In the genomic region with DNA sequence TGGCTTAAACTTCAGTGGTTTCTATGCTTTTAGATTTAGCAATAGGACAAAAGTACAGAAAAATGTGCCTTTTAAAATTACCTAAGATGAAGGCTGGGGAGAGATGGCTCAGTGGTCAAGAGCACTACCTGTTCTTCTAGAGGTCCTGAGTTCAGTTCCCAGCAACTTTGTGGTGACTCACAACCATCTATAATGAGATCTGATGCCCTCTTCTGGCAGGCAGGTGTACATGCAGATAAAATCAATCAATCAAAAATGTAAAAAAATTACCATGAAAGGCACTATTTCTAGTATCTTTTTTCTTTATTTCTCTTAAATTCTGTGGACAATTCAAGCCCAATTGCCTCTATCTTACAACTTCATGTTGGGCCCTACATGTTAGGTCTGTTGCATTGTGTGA, we compare ENCODE assay signal across 18 mouse cellular contexts. TPM values are rescaled to one million over a fixed set of nuclear protein-coding genes. Genes with fewer than 3 reads are reported as not detected.
DNase-seq lines count a peak whose midpoint lies in the region; ATAC-seq and TF ChIP-seq lines count a peak whose summit lies in the region.
"Had no signal": no experiment of that assay in that cellular context is flagged by ENCODE, and none has a peak within 500 bp of the region (broad histone marks: within the 10 kb centered on the region; RNA-seq: fewer than 3 reads in every experiment).

No protein-coding gene starts in this region.

- peaks cover 10% of the 10 kb centered on the region for H3K4me1 ChIP-seq in heart, embryonic 11.5 days (ENCODE audit: control insufficient read depth, insufficient read depth, low read length)
- H3K4me1 ChIP-seq in midbrain, postnatal 0 days (ENCODE audit: insufficient read depth, low read length) = no peaks in the 10 kb centered on the region
- H3K4me1 ChIP-seq in midbrain, embryonic 15.5 days = no peaks in the 10 kb centered on the region
- H3K4me1 ChIP-seq: hindbrain, embryonic 12.5 days had no signal

- no peak overlapping the region for H3K4me2 ChIP-seq in heart, embryonic 11.5 days
- H3K4me2 ChIP-seq in midbrain, postnatal 0 days (ENCODE audit: low read depth, low read length, poor library complexity, severe bottlenecking) = no peak overlapping the region
- no peak overlapping the region for H3K4me2 ChIP-seq in midbrain, embryonic 15.5 days
- H3K4me2 ChIP-seq: embryonic facial prominence, embryonic 13.5 days; hindbrain, embryonic 12.5 days had no signal

- no peaks in the 10 kb centered on the region for H3K9me3 ChIP-seq in heart, embryonic 11.5 days (replicated peaks; ENCODE audit: control insufficient read depth, low read length)
- H3K9me3 ChIP-seq in midbrain, postnatal 0 days (ENCODE audit: low read length) = no peaks in the 10 kb centered on the region
- no peaks in the 10 kb centered on the region for H3K9me3 ChIP-seq in midbrain, embryonic 15.5 days
- H3K9me3 ChIP-seq: hindbrain, embryonic 12.5 days had no signal

- no peaks in the 10 kb centered on the region for H3K36me3 ChIP-seq in heart, embryonic 11.5 days (ENCODE audit: control insufficient read depth, insufficient read depth, low read length)
- no peaks in the 10 kb centered on the region for H3K36me3 ChIP-seq in midbrain, postnatal 0 days (ENCODE audit: insufficient read depth, low read length)
- H3K36me3 ChIP-seq in midbrain, embryonic 15.5 days (replicated peaks) = no peaks in the 10 kb centered on the region
- H3K36me3 ChIP-seq: embryonic facial prominence, embryonic 13.5 days; hindbrain, embryonic 12.5 days had no signal

- TF ChIP-seq CTCF in layer of hippocampus, adult 2 months (conservative IDR thresholded peaks at IDR 0.05) = peak; percentile 51
- peak; percentile 14; the same call in 1 of the 2 replicates for TF ChIP-seq CTCF in midbrain, postnatal 0 days (IDR thresholded peaks at IDR 0.05)

- no peak overlapping the region for H3K9ac ChIP-seq in heart, embryonic 11.5 days (ENCODE audit: low read depth, low read length)
- H3K9ac ChIP-seq in midbrain, postnatal 0 days (replicated peaks; ENCODE audit: low read length, poor library complexity, severe bottlenecking) = no peak overlapping the region
- H3K9ac ChIP-seq in midbrain, embryonic 15.5 days = no peak overlapping the region
- H3K9ac ChIP-seq: embryonic facial prominence, embryonic 13.5 days; hindbrain, embryonic 12.5 days had no signal

- ATAC-seq in heart, embryonic 11.5 days (replicated peaks; ENCODE audit: insufficient number of reproducible peaks, low FRiP score, low TSS enrichment) = no peak
- no peak for ATAC-seq in midbrain, postnatal 0 days (ENCODE audit: low FRiP score)
- no peak for ATAC-seq in midbrain, embryonic 15.5 days (replicated peaks)
- no peak for ATAC-seq in erythroid progenitor cell, adult 5-6 weeks (replicated peaks; ENCODE audit: low FRiP score, poor library complexity, severe bottlenecking)
- ATAC-seq: forebrain, embryonic 14.5 days; hindbrain, embryonic 16.5 days had no signal

- DNase-seq in heart, adult 11 months = peak; percentile 27
- no peak for DNase-seq in layer of hippocampus, adult 2 months (ENCODE audit: low spot score in 2 of 2)
- no peak for DNase-seq in layer of hippocampus, postnatal 25 days (ENCODE audit: extremely low spot score in 1 of 2, low spot score in 1 of 2)
- no peak for DNase-seq in midbrain, postnatal 0 days (ENCODE audit: low spot score)
- DNase-seq: adrenal gland, adult 2 months; adrenal gland, postnatal 25 days; cerebellum, adult 18-20 months; cerebellum, adult 9-11 months; cerebellum, postnatal 36 days; heart, postnatal 10 days; heart, postnatal 4 days had no signal

- H3K27me3 ChIP-seq in heart, embryonic 11.5 days (ENCODE audit: control insufficient read depth, insufficient read depth, low read length) = no peaks in the 10 kb centered on the region
- no peaks in the 10 kb centered on the region for H3K27me3 ChIP-seq in midbrain, postnatal 0 days (ENCODE audit: insufficient read depth, low read length)
- H3K27me3 ChIP-seq in midbrain, embryonic 15.5 days (replicated peaks) = no peaks in the 10 kb centered on the region
- H3K27me3 ChIP-seq: embryonic facial prominence, embryonic 13.5 days; hindbrain, embryonic 12.5 days had no signal

- no peak overlapping the region for H3K4me3 ChIP-seq in heart, embryonic 11.5 days (ENCODE audit: low read depth, low read length)
- no peak overlapping the region for H3K4me3 ChIP-seq in layer of hippocampus, adult 2 months
- no peak overlapping the region for H3K4me3 ChIP-seq in midbrain, postnatal 0 days (ENCODE audit: low read depth, low read length)
- no peak overlapping the region for H3K4me3 ChIP-seq in midbrain, embryonic 15.5 days
- H3K4me3 ChIP-seq: embryonic facial prominence, embryonic 13.5 days; hindbrain, embryonic 12.5 days had no signal

- H3K27ac ChIP-seq in heart, embryonic 11.5 days (ENCODE audit: low read depth, low read length) = no peak overlapping the region
- no peak overlapping the region for H3K27ac ChIP-seq in layer of hippocampus, adult 2 months
- H3K27ac ChIP-seq in midbrain, postnatal 0 days (ENCODE audit: low read depth, low read length) = no peak overlapping the region
- H3K27ac ChIP-seq in midbrain, embryonic 15.5 days = no peak overlapping the region
- H3K27ac ChIP-seq: embryonic facial prominence, embryonic 13.5 days; hindbrain, embryonic 12.5 days had no signal

RNA-seq across cellular contexts. Expression of a gene that starts 42.4 kb away (rescaled TPM):
- polyA plus RNA-seq in heart, embryonic 11.5 days (2014; fragmentation: Nextera tagmentation; extraction: Ambion mirVana) = 35.5 and 42.1 TPM in 2 replicates
- 10 to 100 TPM; 52.2 to 59.9 TPM for total RNA-seq in layer of hippocampus, adult 2 months (2021)
- 10 to 100 TPM; 44.7 to 50.8 TPM for total RNA-seq in layer of hippocampus, postnatal 25 days (2021)
- 43.4 and 51.6 TPM in 2 replicates for total RNA-seq in midbrain, postnatal 0 days (2014; rRNA removed)
- 20.3 and 25.4 TPM in 2 replicates for polyA plus RNA-seq in midbrain, postnatal 0 days (2015; fragmentation: Nextera tagmentation; extraction: Ambion mirVana)
- polyA plus RNA-seq in midbrain, embryonic 15.5 days (2015; fragmentation: Nextera tagmentation; extraction: Ambion mirVana) = 32.4 and 33.3 TPM in 2 replicates
- 0.72 TPM in 1 of 2 replicates, not detected in the other for total RNA-seq in erythroid progenitor cell, adult 5-6 weeks (2015; ENCODE audit: low replicate concordance)
- 0.13 TPM in 1 of 2 replicates, not detected in the other for total RNA-seq in erythroid progenitor cell, adult 5-6 weeks (2017; ENCODE audit: low replicate concordance)

Comparison
In these comparisons a context has a peak if more than half of its experiments do, and no peak if none do; other contexts are left out.
1. RNA of a gene that starts 42.4 kb away (total RNA-seq): 52.2 to 59.9 TPM in layer of hippocampus, adult 2 months, 44.7 to 50.8 TPM in layer of hippocampus, postnatal 25 days and 43.4 to 51.6 TPM in midbrain, postnatal 0 days; 0.13 to 0.72 TPM in erythroid progenitor cell, adult 5-6 weeks; every median in the first group is over 10 times any median in the second.